Mouse (Mus musculus) embryo, embryonic 10.5 days (tissue): ENCODE measurements around the gene Slitrk2.
A peak's percentile ranks its signal among the peaks of the same experiment; 100 is the strongest.

Source experiments
- DNase-seq: peaks from one replicate; pipeline ENCODE4 v3.0.0-alpha.2; 2015; ENCODE audit warnings: low spot score

Slitrk2 gene

DNA sequence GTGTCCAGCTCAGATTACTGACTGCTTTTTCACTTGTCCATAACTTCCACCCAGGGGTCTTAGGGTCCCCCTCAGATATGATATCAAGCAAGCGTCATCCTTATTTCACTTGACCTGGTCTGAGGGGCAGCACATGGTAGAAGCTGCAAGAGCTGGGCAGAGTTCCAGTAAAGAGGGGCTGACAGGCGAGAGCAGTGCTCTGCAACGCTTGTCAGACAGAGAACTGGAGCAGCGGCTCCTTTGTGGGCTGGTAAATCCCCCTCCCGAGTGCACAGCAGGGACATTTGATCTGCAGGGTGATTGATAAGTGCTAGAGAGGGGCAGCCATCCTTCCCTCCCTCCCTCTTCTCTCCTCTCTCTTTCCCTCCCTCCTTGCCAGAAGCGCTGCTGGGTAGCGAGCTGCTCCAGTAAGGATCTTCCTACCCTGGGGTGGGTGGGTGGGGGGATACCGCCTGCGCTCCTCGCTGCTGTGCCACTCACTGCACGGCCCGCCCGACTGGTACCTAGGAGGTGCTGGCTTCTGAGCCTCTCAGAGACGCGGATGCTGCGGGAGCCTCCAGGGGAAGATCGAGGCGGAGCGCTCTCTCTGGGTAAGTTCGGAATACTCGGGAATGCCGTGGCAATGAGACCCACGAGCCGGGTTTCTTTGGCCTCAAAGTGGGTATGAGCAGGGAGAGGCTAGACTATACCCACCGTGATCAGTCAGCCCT is at the start of gene Slitrk2:
Gene Slitrk2, plus strand, starts transcription at position 408 of the 710 bp plus-strand sequence.
- peak; percentile 40 for DNase-seq

- DNase-seq, result no peak
Observed at GRCm38 (mm10) chrX:66605490-66605889, 43.6 kb upstream of the Slitrk2 start.

DNA sequence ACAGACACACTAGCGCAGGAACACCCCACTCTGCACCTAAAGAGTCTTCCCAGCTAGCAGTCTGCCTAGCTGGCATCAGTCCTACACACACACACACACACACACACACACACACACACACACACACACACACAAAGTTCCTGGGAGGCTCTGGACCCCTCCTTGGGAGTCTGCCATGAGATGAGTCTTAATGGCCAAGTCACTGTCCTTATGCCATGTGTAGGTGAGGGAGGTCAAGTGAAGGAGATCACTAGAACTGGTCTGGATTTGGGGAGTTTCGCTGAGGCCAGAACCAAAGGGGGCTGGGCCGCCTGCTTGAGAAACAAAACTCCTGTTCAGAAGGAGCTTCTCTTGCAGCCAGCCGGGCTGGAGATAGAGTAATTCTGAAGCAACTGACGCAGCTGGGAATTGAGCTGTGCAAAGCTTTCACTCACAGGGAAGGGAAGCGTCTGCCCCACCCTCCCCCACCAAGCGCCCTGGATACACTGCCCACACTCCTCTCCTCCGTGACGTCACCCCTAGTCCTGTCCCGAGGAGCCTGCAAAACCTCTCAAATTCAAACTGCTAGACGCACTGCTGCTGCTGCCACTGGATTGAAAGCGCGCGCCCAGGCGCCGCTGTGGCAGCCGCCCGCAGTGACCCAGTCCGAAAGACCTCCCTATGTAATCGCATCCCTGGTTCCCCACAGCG is 3.5 kb downstream of the Slitrk2 start:
- peak; percentile 68 for DNase-seq

DNA sequence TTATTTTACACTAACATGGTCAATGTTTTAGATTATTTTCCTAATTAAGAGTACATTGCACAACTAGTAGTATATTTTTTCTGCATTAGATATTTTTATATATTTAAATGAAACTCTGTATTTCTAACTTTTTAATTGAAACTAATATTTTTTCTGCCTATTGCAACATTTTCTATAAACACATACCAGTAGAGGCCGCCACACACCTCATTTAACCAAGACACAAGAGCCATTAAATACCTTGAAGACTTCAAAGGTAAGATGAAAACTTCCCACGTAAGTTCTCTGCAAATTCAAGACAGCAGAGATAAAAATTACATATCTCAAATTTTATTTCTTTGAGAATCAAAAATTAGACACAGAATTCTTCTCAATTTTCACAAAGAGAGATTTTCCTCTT is 8.2 kb downstream of the Slitrk2 start:
- no peak for DNase-seq

GRCm38 (mm10) chrX:66676959-66677358 is 27.8 kb downstream of the Slitrk2 start:
- DNase-seq, result no peak

GRCm38 (mm10) chrX:66678646-66679045 is 29.5 kb downstream of the Slitrk2 start:
- DNase-seq, result no peak
